Mouse (Mus musculus): Measurements from ENCODE around the gene Gdpd4. TPM values are rescaled to one million over a fixed set of nuclear protein-coding genes. Genes with fewer than 3 reads are reported as not detected.

The Gdpd4 gene
- polyA plus RNA-seq, 1 experiment, result not detected

GRCm38 (mm10) chr7:98084541-98085293, 165.0 kb downstream of the Gdpd4 start:
- Histone ChIP-seq H3K4me3 (ENCODE audit: low read depth, low read length) (peak overlapping the region; percentile 31), H3K4me1 (ENCODE audit: control insufficient read depth, insufficient read depth, insufficient read length, low read length) (no peaks in the 10 kb centered on the region), H3K27ac (ENCODE audit: insufficient read depth, low read depth, low read length) (no peak overlapping the region), H3K36me3 (ENCODE audit: control insufficient read depth, insufficient read depth, low read length) (peaks cover 22% of the 10 kb centered on the region), H3K27me3 (ENCODE audit: control insufficient read depth, insufficient read depth, low read length) (no peaks in the 10 kb centered on the region)
- WGBS, result 61% methylated on average over 12 of the region's 12 CpGs
- TF ChIP-seq CTCF (IDR thresholded peaks at IDR 0.05; ENCODE audit: extremely low read depth, insufficient read length, insufficient replicate concordance, low read depth, low read length) (no peak), POLR2A (IDR thresholded peaks at IDR 0.05; ENCODE audit: low read depth, low read length) (no peak)

GRCm38 (mm10) chr7:98085314-98085713, 165.6 kb downstream of the Gdpd4 start:
- Histone ChIP-seq H3K36me3 (ENCODE audit: control insufficient read depth, insufficient read depth, low read length) (peaks cover 21% of the 10 kb centered on the region), H3K27ac (ENCODE audit: insufficient read depth, low read depth, low read length) (no peak overlapping the region), H3K4me3 (ENCODE audit: low read depth, low read length) (peak overlapping the region; percentile 31), H3K27me3 (ENCODE audit: control insufficient read depth, insufficient read depth, low read length) (no peaks in the 10 kb centered on the region), H3K4me1 (ENCODE audit: control insufficient read depth, insufficient read depth, insufficient read length, low read length) (no peaks in the 10 kb centered on the region)
- no peak for TF ChIP-seq CTCF (IDR thresholded peaks at IDR 0.05; ENCODE audit: extremely low read depth, insufficient read length, insufficient replicate concordance, low read depth, low read length)
- TF ChIP-seq POLR2A (IDR thresholded peaks at IDR 0.05; ENCODE audit: low read depth, low read length), result no peak
- 77% methylated on average over 7 of the region's 7 CpGs for WGBS

- TF ChIP-seq CTCF (IDR thresholded peaks at IDR 0.05; ENCODE audit: extremely low read depth, insufficient read length, insufficient replicate concordance, low read depth, low read length), result no peak
- TF ChIP-seq POLR2A (IDR thresholded peaks at IDR 0.05; ENCODE audit: low read depth, low read length), result no peak
- Histone ChIP-seq H3K27ac (ENCODE audit: insufficient read depth, low read depth, low read length) (no peak overlapping the region), H3K4me1 (ENCODE audit: control insufficient read depth, insufficient read depth, insufficient read length, low read length) (no peaks in the 10 kb centered on the region), H3K27me3 (ENCODE audit: control insufficient read depth, insufficient read depth, low read length) (no peaks in the 10 kb centered on the region), H3K4me3 (ENCODE audit: low read depth, low read length) (no peak overlapping the region), H3K36me3 (ENCODE audit: control insufficient read depth, insufficient read depth, low read length) (peaks cover 23% of the 10 kb centered on the region)
- WGBS, result 47% methylated on average over 2 of the region's 2 CpGs
Measured at GRCm38 (mm10) chr7:98086346-98086745, 166.6 kb downstream of the Gdpd4 start.

- Histone ChIP-seq H3K27ac (ENCODE audit: insufficient read depth, low read depth, low read length) (no peak overlapping the region), H3K4me1 (ENCODE audit: control insufficient read depth, insufficient read depth, insufficient read length, low read length) (no peaks in the 10 kb centered on the region), H3K36me3 (ENCODE audit: control insufficient read depth, insufficient read depth, low read length) (peaks cover 43% of the 10 kb centered on the region), H3K4me3 (ENCODE audit: low read depth, low read length) (no peak overlapping the region), H3K27me3 (ENCODE audit: control insufficient read depth, insufficient read depth, low read length) (no peaks in the 10 kb centered on the region)
- TF ChIP-seq CTCF (IDR thresholded peaks at IDR 0.05; ENCODE audit: extremely low read depth, insufficient read length, insufficient replicate concordance, low read depth, low read length) (no peak), POLR2A (IDR thresholded peaks at IDR 0.05; ENCODE audit: low read depth, low read length) (no peak)
- WGBS, result 96% methylated on average over 4 of the region's 4 CpGs
Measured at GRCm38 (mm10) chr7:98095852-98096251, 176.1 kb downstream of the Gdpd4 start.

- H3K27ac ChIP-seq (ENCODE audit: insufficient read depth, low read depth, low read length), result no peak overlapping the region
- no peaks in the 10 kb centered on the region for H3K27me3 ChIP-seq (ENCODE audit: control insufficient read depth, insufficient read depth, low read length)
- H3K4me3 ChIP-seq (ENCODE audit: low read depth, low read length), result no peak overlapping the region
- TF ChIP-seq CTCF (IDR thresholded peaks at IDR 0.05; ENCODE audit: extremely low read depth, insufficient read length, insufficient replicate concordance, low read depth, low read length) (no peak), POLR2A (IDR thresholded peaks at IDR 0.05; ENCODE audit: low read depth, low read length) (no peak)
- WGBS, result 90% methylated on average over 8 of the region's 8 CpGs
- H3K4me1 ChIP-seq (ENCODE audit: control insufficient read depth, insufficient read depth, insufficient read length, low read length), result no peaks in the 10 kb centered on the region
- H3K36me3 ChIP-seq (ENCODE audit: control insufficient read depth, insufficient read depth, low read length), result peaks cover 32% of the 10 kb centered on the region
Measured at GRCm38 (mm10) chr7:98097557-98097956, 177.8 kb downstream of the Gdpd4 start.

Other genes with a start within 250 kb of the Gdpd4 start
- 8.6 and 9.9 TPM in 2 replicates for gene Clns1a, start 223.3 kb upstream of the Gdpd4 start, polyA plus RNA-seq (2012; rRNA removed)
- 34.4 and 88.3 TPM in 2 replicates for gene Aqp11, start 181.7 kb upstream of the Gdpd4 start, polyA plus RNA-seq (2012; rRNA removed)
- gene Pak1, start 131.4 kb upstream of the Gdpd4 start, polyA plus RNA-seq (2012; rRNA removed), result 20.8 and 56.4 TPM in 2 replicates
- gene Myo7a, start 199.6 kb downstream of the Gdpd4 start, polyA plus RNA-seq (2012; rRNA removed), result 26.9 and 51.7 TPM in 2 replicates
- gene Omp, start 225.5 kb downstream of the Gdpd4 start, polyA plus RNA-seq (2012; rRNA removed), result 0.65 and 1.4 TPM in 2 replicates

Data from small intestine, adult 2 months (tissue).